Mouse (Mus musculus): ENCODE measurements around the gene Gart.

DNA sequence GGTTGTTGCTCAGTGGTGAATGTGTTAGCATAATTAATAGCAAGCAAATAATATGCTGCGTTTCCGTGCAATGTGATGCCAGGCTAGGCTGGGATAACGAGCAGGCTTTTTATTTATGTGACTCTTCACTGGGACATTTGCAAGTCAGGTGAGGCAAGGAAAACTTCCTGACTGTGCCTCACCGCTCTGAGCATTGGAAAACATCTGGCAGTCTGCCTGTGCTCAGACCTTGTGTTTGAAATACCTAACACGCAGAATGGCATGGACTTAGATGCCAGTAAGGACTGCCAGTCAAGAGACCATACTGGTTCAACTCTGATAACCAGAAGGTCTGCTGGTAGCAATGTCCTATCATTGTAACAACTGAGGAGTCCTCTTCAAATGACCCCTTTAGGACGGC, 41.6 kb downstream of the Gart start:
- TF ChIP-seq TAL1 (IDR thresholded peaks at IDR 0.05; ENCODE audit: low read length): no peak
- TF ChIP-seq GATA1 (IDR thresholded peaks at IDR 0.05; ENCODE audit: low read length): no peak

Measured in erythroblast, embryonic 14.5 days (primary cell).